Mouse (Mus musculus) C2C12 (cell line): ENCODE results near the gene Hoxd13.

ENCODE experiments used
- CTCF ChIP-seq: IDR thresholded peaks from one replicate; pipeline ENCODE4 v1.5.1; 2011; ENCODE audit not compliant: control insufficient read depth, insufficient read depth, insufficient read length
- MYOD1 ChIP-seq: IDR thresholded peaks from one replicate; pipeline ENCODE4 v1.6.1; 2011; ENCODE audit warnings: low read depth; ENCODE audit not compliant: control insufficient read depth, insufficient read length

- TF ChIP-seq CTCF (no peak), MYOD1 (no peak)
Observed at GRCm38 (mm10) chr2:74684106-74684505, 16.0 kb downstream of the Hoxd13 start.
